In the genomic region with DNA sequence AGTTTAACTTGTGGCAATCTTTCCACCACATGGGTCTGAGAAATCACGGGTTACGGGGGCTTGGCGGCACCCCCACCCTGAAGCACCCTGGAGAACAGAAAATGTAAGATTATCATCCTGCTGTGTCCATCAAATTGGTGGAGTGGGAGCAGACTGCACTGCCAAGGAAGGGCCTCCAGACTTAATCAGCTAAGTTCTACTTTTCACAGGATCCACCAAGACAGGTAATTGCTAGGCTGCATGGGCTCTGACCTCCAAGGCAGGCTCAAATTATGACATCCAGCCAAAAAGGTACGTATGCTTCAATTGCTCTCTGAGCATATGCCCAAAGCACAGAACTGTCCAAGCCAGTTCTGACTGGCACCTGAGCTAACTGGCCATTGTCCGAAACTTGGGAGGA, we compare ENCODE assay signal across 22 mouse cellular contexts. TPM values are rescaled to one million over a fixed set of nuclear protein-coding genes. Genes with fewer than 3 reads are reported as not detected.
DNase-seq lines count a peak whose midpoint lies in the region; ATAC-seq and TF ChIP-seq lines count a peak whose summit lies in the region.
"Had no signal": no experiment of that assay in that cellular context is flagged by ENCODE, and none has a peak within 500 bp of the region (broad histone marks: within the 10 kb centered on the region; RNA-seq: fewer than 3 reads in every experiment).

No protein-coding gene starts in this region.

- no peaks in the 10 kb centered on the region for H3K27me3 ChIP-seq in midbrain, embryonic 11.5 days (ENCODE audit: control insufficient read depth, insufficient read depth, low read length)
- H3K27me3 ChIP-seq in midbrain, embryonic 15.5 days (replicated peaks), result no peaks in the 10 kb centered on the region
- H3K27me3 ChIP-seq: CH12.LX, Patski had no signal

- H3K4me2 ChIP-seq in midbrain, embryonic 11.5 days, result no peak overlapping the region
- H3K4me2 ChIP-seq in midbrain, embryonic 15.5 days, result no peak overlapping the region

- intact Hi-C loops in gastrocnemius, adult 2 months (cut with DNase I), result no loop called here
- intact Hi-C loops in gastrocnemius, postnatal 36 days (cut with DNase I), result no loop called here

- peaks cover 42% of the 10 kb centered on the region for H3K36me3 ChIP-seq in midbrain, embryonic 11.5 days (ENCODE audit: control insufficient read depth, insufficient read depth, low read length)
- peaks cover 54% of the 10 kb centered on the region for H3K36me3 ChIP-seq in midbrain, embryonic 15.5 days (replicated peaks)

- no peak for ATAC-seq in midbrain, embryonic 11.5 days (ENCODE audit: low FRiP score)
- ATAC-seq in midbrain, embryonic 15.5 days (replicated peaks), result no peak
- ATAC-seq: activated CD4-positive, CD25-positive, alpha-beta regulatory T cell, adult 4 months; CD4-positive, CD25-positive, alpha-beta regulatory T cell, adult 4 months; Patski had no signal

- H3K4me1 ChIP-seq in midbrain, embryonic 11.5 days (ENCODE audit: control insufficient read depth, insufficient read depth, low read length), result no peaks in the 10 kb centered on the region
- no peaks in the 10 kb centered on the region for H3K4me1 ChIP-seq in midbrain, embryonic 15.5 days

- no peak overlapping the region for H3K9ac ChIP-seq in midbrain, embryonic 11.5 days (ENCODE audit: low read length)
- no peak overlapping the region for H3K9ac ChIP-seq in midbrain, embryonic 15.5 days

- peak overlapping the region; percentile 70 for H3K27ac ChIP-seq in gastrocnemius, adult 2 months
- H3K27ac ChIP-seq in layer of hippocampus, adult 2 months, result peak overlapping the region; percentile 46; the same call in 1 of the 2 replicates
- no peak overlapping the region for H3K27ac ChIP-seq in midbrain, embryonic 11.5 days (ENCODE audit: low read depth, low read length)
- no peak overlapping the region for H3K27ac ChIP-seq in midbrain, embryonic 15.5 days

- H3K9me3 ChIP-seq in midbrain, embryonic 11.5 days (ENCODE audit: control insufficient read depth, low read length), result no peaks in the 10 kb centered on the region
- no peaks in the 10 kb centered on the region for H3K9me3 ChIP-seq in midbrain, embryonic 15.5 days
- H3K9me3 ChIP-seq: G1E had no signal

- no peak for DNase-seq in gastrocnemius, adult 2 months
- DNase-seq in gastrocnemius, postnatal 36 days, result no peak
- DNase-seq in heart, adult 11 months, result peak; percentile 75
- no peak for DNase-seq in heart, postnatal 4 days
- DNase-seq in layer of hippocampus, adult 2 months (ENCODE audit: low spot score in 2 of 2), result no peak
- DNase-seq in layer of hippocampus, adult 18-20 months (ENCODE audit: low spot score in 2 of 2), result no peak
- DNase-seq in midbrain, embryonic 11.5 days (ENCODE audit: low spot score, missing footprints), result peak; percentile 81
- DNase-seq: adrenal gland, adult 2 months; adrenal gland, adult 8-10 months; adrenal gland, postnatal 10 days; adrenal gland, postnatal 14 days; adrenal gland, postnatal 25 days; adrenal gland, postnatal 36 days; B cell, adult 2 months; cerebellum, adult 11 months; cerebellum, adult 11-12 months had no signal

- H3K4me3 ChIP-seq in gastrocnemius, adult 2 months, result no peak overlapping the region
- H3K4me3 ChIP-seq in layer of hippocampus, adult 2 months, result no peak overlapping the region
- no peak overlapping the region for H3K4me3 ChIP-seq in midbrain, embryonic 11.5 days (ENCODE audit: low read depth, low read length)
- no peak overlapping the region for H3K4me3 ChIP-seq in midbrain, embryonic 15.5 days

- 90% methylated on average over 5 of the region's 5 CpGs for WGBS in midbrain, embryonic 11.5 days
- WGBS in midbrain, embryonic 15.5 days, result 92% methylated on average over 5 of the region's 5 CpGs

- no peak for TF ChIP-seq CTCF in gastrocnemius, adult 2 months (IDR thresholded peaks at IDR 0.05)
- no peak for TF ChIP-seq CTCF in layer of hippocampus, adult 2 months (conservative IDR thresholded peaks at IDR 0.05)

RNA-seq across cellular contexts. Expression of a gene that starts 11.4 kb away (rescaled TPM):
- 100 to 1,000 TPM; 113 to 132 TPM for total RNA-seq in gastrocnemius, adult 2 months (2021)
- 100 to 1,000 TPM; 122 to 124 TPM for total RNA-seq in gastrocnemius, postnatal 36 days (2021)
- total RNA-seq in heart, postnatal 4 days (2021), result 100 to 1,000 TPM; 211 to 213 TPM
- total RNA-seq in layer of hippocampus, adult 2 months (2021), result 100 to 1,000 TPM; 236 to 247 TPM
- 100 to 1,000 TPM; 240 to 245 TPM for total RNA-seq in layer of hippocampus, adult 18-20 months (2021)
- 728 and 743 TPM in 2 replicates for polyA plus RNA-seq in midbrain, embryonic 11.5 days (2014; fragmentation: Nextera tagmentation; extraction: Ambion mirVana)
- 484 and 504 TPM in 2 replicates for polyA plus RNA-seq in midbrain, embryonic 15.5 days (2015; fragmentation: Nextera tagmentation; extraction: Ambion mirVana)

RNA-seq across cellular contexts. Expression of a gene that starts 11.5 kb away (rescaled TPM):
- total RNA-seq in gastrocnemius, adult 2 months (2021), result 10 to 100 TPM; 13.9 to 17.7 TPM
- 10 to 100 TPM; 11.4 to 12.0 TPM for total RNA-seq in gastrocnemius, postnatal 36 days (2021)
- total RNA-seq in heart, postnatal 4 days (2021), result 10 to 100 TPM; 17.1 to 18.6 TPM
- total RNA-seq in layer of hippocampus, adult 2 months (2021), result 10 to 100 TPM; 11.2 to 11.3 TPM
- total RNA-seq in layer of hippocampus, adult 18-20 months (2021), result 10 to 100 TPM; 12.5 to 12.6 TPM
- polyA plus RNA-seq in midbrain, embryonic 11.5 days (2014; fragmentation: Nextera tagmentation; extraction: Ambion mirVana), result 14.0 and 14.6 TPM in 2 replicates
- 9.2 and 10.6 TPM in 2 replicates for polyA plus RNA-seq in midbrain, embryonic 15.5 days (2015; fragmentation: Nextera tagmentation; extraction: Ambion mirVana)

RNA-seq across cellular contexts. Expression of a gene that starts 25.0 kb away (rescaled TPM):
- total RNA-seq in gastrocnemius, adult 2 months (2021), result 10 to 100 TPM; 30.4 to 58.0 TPM
- 10 to 100 TPM; 43.3 to 47.6 TPM for total RNA-seq in gastrocnemius, postnatal 36 days (2021)
- total RNA-seq in heart, postnatal 4 days (2021), result 10 to 100 TPM; 13.9 to 14.6 TPM
- total RNA-seq in layer of hippocampus, adult 2 months (2021), result 10 to 100 TPM; 12.7 to 12.8 TPM
- 10 to 100 TPM; 14.3 to 17.7 TPM for total RNA-seq in layer of hippocampus, adult 18-20 months (2021)
- 1.5 and 1.6 TPM in 2 replicates for polyA plus RNA-seq in midbrain, embryonic 11.5 days (2014; fragmentation: Nextera tagmentation; extraction: Ambion mirVana)
- polyA plus RNA-seq in midbrain, embryonic 15.5 days (2015; fragmentation: Nextera tagmentation; extraction: Ambion mirVana), result 14.3 and 15.7 TPM in 2 replicates
- total RNA-seq: CH12.LX, G1E had no signal
- polyA plus RNA-seq: CD4-positive, CD25-positive, alpha-beta regulatory T cell, adult 4 months; G1E had no signal

RNA-seq across cellular contexts. Expression of a gene that starts 59.3 kb away (rescaled TPM):
- 100 to 1,000 TPM; 124 to 131 TPM for total RNA-seq in gastrocnemius, adult 2 months (2021)
- total RNA-seq in gastrocnemius, postnatal 36 days (2021), result 100 to 1,000 TPM in 1 of 2 experiments, 10 to 100 TPM in 1; 99.7 to 116 TPM
- total RNA-seq in heart, postnatal 4 days (2021), result 10 to 100 TPM; 92.5 to 97.5 TPM
- 100 to 1,000 TPM; 186 to 194 TPM for total RNA-seq in layer of hippocampus, adult 2 months (2021)
- 100 to 1,000 TPM; 189 to 191 TPM for total RNA-seq in layer of hippocampus, adult 18-20 months (2021)
- polyA plus RNA-seq in midbrain, embryonic 11.5 days (2014; fragmentation: Nextera tagmentation; extraction: Ambion mirVana), result 53.9 and 55.9 TPM in 2 replicates
- 86.5 and 96.9 TPM in 2 replicates for polyA plus RNA-seq in midbrain, embryonic 15.5 days (2015; fragmentation: Nextera tagmentation; extraction: Ambion mirVana)

Comparison
In these comparisons a context has a peak if more than half of its experiments do, and no peak if none do; other contexts are left out.
1. DNase-seq: peak in heart, adult 11 months (single experiment) and midbrain, embryonic 11.5 days (single experiment); none in gastrocnemius, adult 2 months (single experiment), gastrocnemius, postnatal 36 days (0 of 2), heart, postnatal 4 days (single experiment), layer of hippocampus, adult 2 months (0 of 2) and layer of hippocampus, adult 18-20 months (0 of 2).
2. H3K27ac ChIP-seq: peak in gastrocnemius, adult 2 months (single experiment) and layer of hippocampus, adult 2 months (single experiment); none in midbrain, embryonic 11.5 days (single experiment) and midbrain, embryonic 15.5 days (single experiment).